Mouse (Mus musculus) heart, postnatal 25 days (tissue): ENCODE measurements around the gene Tnip2. TPM values are rescaled to one million over a fixed set of nuclear protein-coding genes. Genes with fewer than 3 reads are reported as not detected.

Experiments
- DNase-seq: peaks from one replicate; pipeline ENCODE4 v3.0.0; 2022; ENCODE audit warnings: low spot score
- intact Hi-C: fragments of 180-260 bp; cut with DNase I; formaldehyde crosslinking; loops from one replicate; pipeline ENCODE4 v1.15.1; 2025
- total RNA-seq, 2 experiments: library from RNA; stranded (reverse); gene quantifications; 2 replicates each; pipeline ENCODE4 v1.2.3; 2021

Gene Tnip2
- total RNA-seq, 2 experiments from 2014 or later, result 6.3 to 7.2 TPM

- intact Hi-C loops, result no loop called here
- peak; percentile 90 for DNase-seq
Measured at GRCm38 (mm10) chr5:34525663-34526476, 12.1 kb upstream of the Tnip2 start, which contains the start of gene Sh3bp2. Gene Sh3bp2, plus strand, starts transcription at chr5:34525838.

GRCm38 (mm10) chr5:34524511-34524910 lies 10.7 kb upstream of the Tnip2 start:
- no peak for DNase-seq
- intact Hi-C loops, result no loop called here

- intact Hi-C loops, result no loop called here
- DNase-seq, result no peak
Measured at GRCm38 (mm10) chr5:34523958-34524485, 10.2 kb upstream of the Tnip2 start.

DNA sequence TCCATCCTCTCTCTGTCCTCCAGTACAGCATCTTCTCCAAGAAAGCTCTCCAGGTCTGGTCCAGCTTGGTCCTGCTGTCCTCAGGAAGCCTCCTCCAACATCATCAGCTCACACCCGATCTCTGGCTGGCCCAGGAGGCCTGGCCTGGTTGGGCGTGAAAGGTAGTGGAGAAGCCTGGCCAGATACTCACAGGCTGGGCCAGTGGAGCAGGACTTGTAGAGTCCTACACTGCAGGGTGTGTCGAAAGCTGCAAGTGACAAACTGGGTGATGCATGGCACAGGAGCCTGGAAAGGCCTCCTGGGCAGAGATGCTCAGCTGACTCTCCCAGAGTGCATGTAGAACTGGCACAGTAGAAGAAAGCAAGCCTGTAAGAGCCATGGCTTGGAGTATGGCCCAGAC lies 7.5 kb upstream of the Tnip2 start:
- intact Hi-C loops, result no loop called here
- no peak for DNase-seq

DNA sequence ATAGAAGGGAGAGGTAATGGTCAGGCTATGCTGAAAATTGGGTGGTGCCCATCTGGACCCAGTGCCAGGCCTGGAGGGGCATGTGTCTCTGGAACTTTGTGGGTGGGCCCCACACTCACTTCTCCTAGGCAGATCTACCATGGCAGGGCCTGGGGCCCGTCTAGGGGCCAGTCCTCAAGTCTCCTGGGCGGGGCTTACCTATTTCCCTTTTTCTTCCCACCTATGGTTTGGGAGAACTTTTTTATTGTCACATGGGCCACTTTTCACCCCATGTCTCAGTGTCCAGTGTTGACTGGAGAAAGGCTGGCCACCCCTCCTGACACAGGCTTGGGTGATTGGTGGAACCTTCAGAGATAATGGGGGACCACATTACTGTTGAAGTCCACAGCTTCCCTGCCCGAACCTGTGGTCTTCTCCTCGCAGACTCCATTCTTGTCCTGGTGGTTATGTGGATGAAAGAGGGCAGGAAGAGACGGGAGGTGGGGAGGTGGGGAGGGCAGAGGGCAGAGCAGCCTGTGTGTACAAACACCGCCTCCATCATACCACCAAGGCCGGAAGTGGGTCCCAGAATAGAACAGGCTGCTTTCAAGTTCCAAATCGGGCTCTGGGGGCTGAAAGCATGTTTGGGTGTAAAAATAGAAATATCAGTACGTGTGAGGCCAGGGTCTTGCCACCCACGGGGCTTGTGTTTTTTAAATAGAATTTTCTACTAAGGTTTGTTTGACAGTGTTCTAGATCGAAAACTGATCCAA lies 6.8 kb upstream of the Tnip2 start:
- intact Hi-C loops, result no loop called here
- DNase-seq, result no peak

GRCm38 (mm10) chr5:34519389-34519910 lies 5.7 kb upstream of the Tnip2 start:
- intact Hi-C loops, result loop anchor here (2.0 to 10.0 kb wide), 2 partner anchors 117 to 245 kb away; partner anchors contain the start of genes Htt and Mfsd10
- no peak for DNase-seq

GRCm38 (mm10) chr5:34517913-34518312 lies 4.1 kb upstream of the Tnip2 start:
- peak; percentile 54 for DNase-seq
- intact Hi-C loops, result loop anchor here (2.0 to 10.0 kb wide), 2 partner anchors 119 to 247 kb away; partner anchors contain the start of genes Htt and Mfsd10

DNA sequence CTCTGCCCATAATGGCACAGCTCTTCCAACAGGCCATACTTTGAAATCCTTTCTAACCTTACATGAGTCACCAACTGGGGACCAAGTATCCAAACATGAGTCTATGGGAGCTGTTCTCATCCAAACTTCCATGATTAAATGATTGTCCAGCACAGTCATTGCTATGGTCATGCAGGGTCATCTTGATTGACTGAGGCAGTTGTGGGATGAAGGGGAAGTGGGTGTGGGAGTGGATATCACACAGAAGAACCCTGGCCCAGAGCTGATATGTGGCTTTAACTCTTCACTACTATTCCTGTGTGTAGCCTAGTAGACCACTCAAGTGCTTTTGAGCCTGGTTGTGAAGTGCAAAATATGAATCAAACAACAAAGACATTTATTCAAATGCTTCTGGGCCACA lies 1.3 kb upstream of the Tnip2 start:
- DNase-seq, result no peak
- intact Hi-C loops, result loop anchor here (10.0 kb wide), 1 partner anchor 250 kb away; the partner anchor contains the start of gene Htt

- intact Hi-C loops, result loop anchor here (10.0 kb wide), 1 partner anchor 251 kb away; the partner anchor contains the start of gene Htt
- no peak for DNase-seq
Measured at GRCm38 (mm10) chr5:34514218-34514566, 401 bp upstream of the Tnip2 start.

DNA sequence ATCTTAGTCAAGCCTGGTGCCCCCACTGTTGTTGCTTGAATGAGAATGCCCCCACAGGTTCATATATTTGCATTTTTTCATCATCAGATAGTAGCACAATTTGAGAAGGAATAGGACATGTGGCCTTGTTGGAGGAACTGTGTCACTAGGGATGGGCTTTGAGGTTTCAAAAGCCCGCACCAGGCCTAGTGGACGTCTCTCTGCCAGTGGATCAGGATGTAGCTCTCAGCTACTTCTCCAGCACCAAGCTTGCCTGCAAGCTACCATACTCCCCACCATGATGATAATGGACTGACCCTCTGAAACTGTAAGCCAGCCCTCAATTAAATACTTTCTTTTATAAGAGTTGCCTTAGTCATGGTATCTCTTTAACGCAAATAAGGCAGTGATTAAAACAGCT lies 1.3 kb downstream of the Tnip2 start:
- intact Hi-C loops, result loop anchor here (10.0 kb wide), 1 partner anchor 252 kb away; the partner anchor contains the start of gene Htt
- DNase-seq, result no peak

GRCm38 (mm10) chr5:34502821-34503220 lies 11.0 kb downstream of the Tnip2 start:
- no peak for DNase-seq
- intact Hi-C loops, result no loop called here

- no peak for DNase-seq
- intact Hi-C loops, result no loop called here
Measured at GRCm38 (mm10) chr5:34502411-34502810, 11.4 kb downstream of the Tnip2 start.

DNA sequence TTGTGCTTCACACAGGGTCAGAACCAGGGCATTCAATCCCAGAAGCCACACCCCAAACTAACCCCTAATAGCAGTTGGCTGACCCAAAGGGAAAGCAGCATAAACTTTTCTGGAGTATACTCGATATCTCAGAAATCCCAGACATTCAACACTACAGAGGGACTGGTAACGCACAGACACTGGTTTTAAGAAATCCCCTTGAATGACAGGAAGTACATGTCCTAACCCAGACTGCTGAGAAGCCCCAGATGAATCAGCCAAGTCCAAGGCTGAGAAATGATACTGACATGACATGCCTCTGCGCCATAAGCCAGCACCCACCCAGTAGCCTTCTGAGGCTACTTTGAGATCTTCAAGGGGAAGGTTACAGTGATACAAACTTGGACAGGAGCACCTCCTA lies 12.2 kb downstream of the Tnip2 start:
- DNase-seq, result no peak
- intact Hi-C loops, result no loop called here

GRCm38 (mm10) chr5:34500886-34501285 lies 12.9 kb downstream of the Tnip2 start:
- intact Hi-C loops, result no loop called here
- no peak for DNase-seq

GRCm38 (mm10) chr5:34496745-34497144 lies 17.0 kb downstream of the Tnip2 start:
- no peak for DNase-seq
- intact Hi-C loops, result no loop called here

DNA sequence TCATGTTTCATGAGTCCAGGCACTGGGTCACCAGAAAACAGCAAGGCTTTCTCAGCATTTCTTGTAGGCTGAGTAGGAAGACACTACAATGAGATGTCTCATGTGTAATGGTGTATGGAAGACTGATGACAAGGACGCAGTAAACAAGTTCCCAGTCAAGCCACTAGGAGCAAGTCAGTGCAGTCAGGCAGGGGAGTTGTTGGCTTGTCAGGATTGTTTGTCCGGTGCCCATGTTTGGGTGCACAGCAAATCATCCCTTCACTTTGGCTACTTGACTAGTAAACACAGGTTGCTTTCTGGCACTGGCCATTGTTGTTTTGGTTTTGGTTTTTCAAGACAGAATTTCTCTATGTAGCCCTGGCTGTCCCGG lies 24.4 kb downstream of the Tnip2 start:
- DNase-seq, result no peak
- intact Hi-C loops, result no loop called here

DNA sequence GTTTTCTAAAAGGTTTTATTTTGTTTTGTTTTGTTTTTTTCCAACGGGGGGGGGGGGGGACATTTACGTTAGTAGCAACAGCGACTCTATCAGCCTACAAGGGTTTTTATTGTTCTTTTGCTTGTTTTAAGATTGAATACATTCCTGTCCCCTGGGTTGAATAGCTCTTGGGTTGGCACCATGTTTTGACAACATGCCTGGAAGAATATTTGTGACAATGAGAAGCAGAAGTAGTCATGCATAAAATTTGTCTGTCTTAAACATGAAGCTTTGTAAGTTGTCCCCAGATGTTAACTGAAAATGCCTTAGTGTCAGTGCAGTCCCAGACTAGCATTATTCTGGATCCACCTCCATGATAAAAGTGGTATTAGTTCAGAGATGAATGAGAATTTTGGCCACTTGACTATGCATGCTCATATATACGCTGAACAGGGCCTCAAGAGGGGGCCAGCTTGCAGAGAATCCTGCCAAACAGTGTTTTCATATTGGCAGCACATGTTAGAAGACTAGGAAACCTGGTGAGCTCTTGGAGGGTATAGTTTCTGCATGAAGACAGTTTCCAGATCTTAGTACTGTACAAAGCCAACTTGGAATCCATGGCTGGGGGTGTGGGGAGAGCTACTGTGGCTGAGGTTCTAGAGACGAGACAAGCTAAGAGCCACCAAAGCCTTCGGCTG lies 24.9 kb downstream of the Tnip2 start:
- DNase-seq, result no peak
- intact Hi-C loops, result no loop called here

- peak; percentile 58 for DNase-seq
- intact Hi-C loops, result no loop called here
Measured at GRCm38 (mm10) chr5:34487320-34488090, 26.3 kb downstream of the Tnip2 start.

- intact Hi-C loops, result no loop called here
- no peak for DNase-seq
Measured at GRCm38 (mm10) chr5:34485731-34486130, 28.1 kb downstream of the Tnip2 start.
